Mouse (Mus musculus) kidney, adult 9 months (tissue): ENCODE data around the gene P3h3.
A peak's percentile ranks its signal among the peaks of the same experiment; 100 is the strongest.
"Not testable (repeated sequence)": the region's sequence is repeated elsewhere in the genome, so short reads cannot be mapped to it uniquely, and the experiment has no call there.

Experiments
- DNase-seq: peaks from one replicate; pipeline ENCODE4 v3.0.0; 2022

P3h3 gene

GRCm38 (mm10) chr6:124808358-124809012, 49.1 kb downstream of the P3h3 start, which contains the start of gene Spsb2:
Gene Spsb2 (plus strand): TSS chr6:124808661.
- peak; percentile 90 for DNase-seq

GRCm38 (mm10) chr6:124807986-124808357, 49.6 kb downstream of the P3h3 start:
- DNase-seq = no peak

- DNase-seq = no peak
Measured at GRCm38 (mm10) chr6:124807366-124807765, 50.2 kb downstream of the P3h3 start.

DNA sequence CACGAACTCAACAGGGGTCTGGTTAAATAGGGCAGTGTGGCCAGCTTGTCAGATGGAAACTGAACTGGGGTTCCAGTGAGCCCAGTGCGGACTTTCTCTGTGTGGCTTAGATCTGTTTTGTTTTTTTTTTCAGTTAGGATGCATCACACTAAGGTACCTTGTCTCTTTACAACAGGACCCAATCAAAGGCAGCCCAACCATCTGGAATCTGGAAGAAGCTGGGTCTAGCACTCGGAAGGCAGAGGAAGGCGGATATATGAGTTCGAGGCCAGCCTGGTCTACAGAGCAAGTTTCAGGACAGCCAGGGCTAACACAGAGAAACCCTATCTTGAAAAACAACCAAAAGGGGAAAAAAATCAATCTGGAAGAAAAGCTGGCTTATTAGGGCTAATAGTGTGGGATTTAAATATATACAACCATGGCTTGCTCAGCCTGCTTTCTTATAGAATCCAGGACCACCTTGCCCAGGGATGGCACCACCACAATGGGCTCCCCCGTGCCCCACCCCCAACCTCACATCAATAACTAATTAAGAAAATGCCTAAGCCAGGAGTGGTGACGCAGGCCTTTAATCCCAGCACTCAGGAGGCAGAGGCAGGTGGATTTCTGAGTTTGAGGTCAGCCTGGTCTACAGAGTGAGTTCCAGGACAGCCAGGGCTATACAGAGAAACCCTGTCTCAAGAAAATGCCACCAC, 51.0 kb downstream of the P3h3 start:
- no peak for DNase-seq

GRCm38 (mm10) chr6:124805341-124806321, 51.9 kb downstream of the P3h3 start:
- DNase-seq = peak; percentile 97

- no peak for DNase-seq
Measured at GRCm38 (mm10) chr6:124804341-124804740, 53.2 kb downstream of the P3h3 start.

DNA sequence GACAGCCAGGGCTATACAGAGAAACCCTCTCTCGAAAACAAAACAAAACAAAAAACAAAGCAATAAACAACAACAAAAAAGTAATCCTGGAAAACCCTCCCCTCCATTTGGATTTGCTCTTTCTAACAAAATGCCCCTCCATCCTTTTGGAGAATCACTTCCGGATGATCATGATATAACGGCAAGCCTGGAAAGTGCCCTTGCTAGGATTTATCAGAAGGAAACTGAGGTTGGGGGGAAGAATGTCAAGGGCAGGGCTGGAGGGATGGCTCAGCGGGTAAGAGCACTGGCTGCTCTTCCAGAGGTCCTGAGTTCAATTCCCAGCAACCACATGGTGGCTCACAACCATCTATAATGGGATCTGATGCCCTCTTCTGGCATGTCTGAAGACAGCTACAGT, 53.9 kb downstream of the P3h3 start:
- DNase-seq = not testable (repeated sequence)

DNA sequence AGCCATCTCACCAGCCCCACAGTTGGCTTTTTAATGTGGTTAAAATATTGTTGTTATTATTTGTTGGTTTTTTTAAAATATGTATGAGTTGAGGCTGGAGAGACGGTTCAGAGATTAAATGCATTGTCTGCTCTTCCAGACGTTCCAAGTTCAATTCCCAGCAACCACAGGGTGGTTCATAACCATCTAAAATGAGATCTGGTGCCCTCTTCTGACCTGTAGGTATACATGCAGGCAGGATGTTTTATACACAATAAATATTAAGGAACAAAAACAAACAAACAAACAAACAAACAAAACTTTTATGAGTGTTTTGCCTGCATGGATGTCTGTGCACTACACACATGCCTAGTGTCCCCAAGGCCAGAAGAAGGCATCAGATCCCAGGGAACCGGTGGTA, 54.5 kb downstream of the P3h3 start:
- no peak for DNase-seq

DNA sequence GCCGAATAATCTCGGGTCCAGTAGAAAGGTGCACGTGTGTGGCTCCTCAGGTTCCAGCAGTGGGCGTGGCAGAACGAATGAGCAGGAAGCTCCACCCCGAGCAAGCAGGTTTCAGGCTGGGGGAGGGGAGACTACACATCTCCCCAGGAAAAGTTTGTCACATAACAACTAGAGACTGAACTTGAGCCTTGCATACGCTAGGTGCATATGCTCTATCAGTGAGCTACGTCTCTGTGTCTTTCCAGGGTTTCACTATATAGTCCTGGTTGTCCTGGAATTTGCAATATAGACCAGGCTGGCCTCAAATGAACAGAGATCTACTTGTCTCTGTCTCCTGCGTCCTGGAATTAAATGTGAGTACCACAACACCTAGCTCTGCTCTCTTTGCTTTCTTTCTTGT, 55.2 kb downstream of the P3h3 start:
- peak; percentile 54 for DNase-seq

DNA sequence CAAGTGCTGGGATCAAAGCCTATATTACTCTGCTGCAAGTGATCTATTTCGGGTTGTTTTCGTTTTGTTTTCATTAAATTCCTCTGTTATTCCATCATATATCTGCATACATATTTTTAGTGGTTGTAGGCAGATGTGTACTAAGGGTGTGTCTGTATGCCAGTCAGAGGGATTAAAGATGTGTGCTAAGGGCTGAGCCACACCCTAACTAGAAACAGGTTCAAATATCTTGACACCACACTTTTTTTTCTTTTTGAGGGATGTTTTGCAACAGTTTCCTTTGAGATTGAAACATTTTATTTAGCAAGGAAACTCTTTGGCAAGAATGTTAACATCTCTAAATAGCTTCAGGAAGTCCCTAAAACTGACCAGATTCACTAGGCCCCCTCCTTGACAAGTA, 61.4 kb downstream of the P3h3 start:
- no peak for DNase-seq

DNA sequence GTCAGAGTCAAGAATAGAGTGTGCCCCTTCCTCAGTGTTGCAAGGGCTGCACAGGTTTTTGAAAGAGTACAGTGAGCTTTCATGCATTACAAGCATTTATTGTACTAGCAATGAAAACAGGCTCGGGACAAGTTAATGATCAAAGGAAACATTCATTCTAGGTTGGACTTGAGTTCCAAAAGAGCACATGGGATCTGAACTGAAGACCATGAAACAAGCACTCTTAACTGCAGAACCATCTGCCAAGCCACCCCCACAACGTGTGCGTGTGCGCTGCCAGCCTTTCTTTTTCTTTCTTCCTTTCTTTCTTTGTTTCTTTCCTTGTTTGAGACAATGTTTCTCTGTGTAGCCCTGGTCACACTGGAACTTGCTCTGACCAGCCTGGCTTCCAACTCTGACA, 61.8 kb downstream of the P3h3 start:
- DNase-seq = peak; percentile 90

DNA sequence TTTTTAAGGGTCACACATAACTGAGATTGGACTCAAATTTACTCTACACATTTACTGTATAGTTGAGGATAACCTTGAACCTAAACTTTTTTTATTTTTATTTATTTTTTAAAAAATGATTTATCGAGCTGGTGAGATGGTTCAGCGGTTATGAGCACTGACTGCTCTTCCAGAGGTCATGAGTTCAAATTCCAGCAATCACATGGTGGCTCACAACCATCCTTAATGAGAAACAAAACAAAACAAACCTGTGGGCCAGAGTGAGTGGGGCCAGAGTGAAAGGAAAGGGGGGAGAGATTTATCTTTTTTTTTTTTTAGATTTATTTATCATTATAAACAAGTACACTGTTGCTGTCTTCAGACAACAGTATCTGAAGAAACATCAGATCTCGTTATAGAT, 65.6 kb downstream of the P3h3 start:
- peak; percentile 85 for DNase-seq
